12 mouse cellular contexts compared by ENCODE assay signal in genomic region chr10:34151827-34152226, GRCm38 (mm10). TPM values are rescaled to one million over a fixed set of nuclear protein-coding genes. Genes with fewer than 3 reads are reported as not detected.
DNase-seq lines count a peak whose midpoint lies in the region; ATAC-seq lines count a peak whose summit lies in the region.
"Had no signal": no experiment of that assay in that cellular context is flagged by ENCODE, and none has a peak within 500 bp of the region (broad histone marks: within the 10 kb centered on the region; RNA-seq: fewer than 3 reads in every experiment).

No protein-coding gene starts in this region.

- no peak for ATAC-seq in embryonic facial prominence, embryonic 11.5 days (replicated peaks; ENCODE audit: insufficient number of reproducible peaks, low FRiP score, low TSS enrichment, low read depth)
- no peak for ATAC-seq in kidney, embryonic 15.5 days (replicated peaks; ENCODE audit: low FRiP score)
- ATAC-seq: intestine, embryonic 15.5 days had no signal

- no peak overlapping the region for H3K9ac ChIP-seq in embryonic facial prominence, embryonic 11.5 days (replicated peaks; ENCODE audit: low read length)
- no peak overlapping the region for H3K9ac ChIP-seq in kidney, embryonic 15.5 days
- H3K9ac ChIP-seq: embryonic facial prominence, embryonic 15.5 days; intestine, embryonic 15.5 days had no signal

- no peaks in the 10 kb centered on the region for H3K9me3 ChIP-seq in embryonic facial prominence, embryonic 11.5 days (replicated peaks; ENCODE audit: control insufficient read depth, low read length)
- H3K9me3 ChIP-seq in embryonic facial prominence, embryonic 10.5 days = no peaks in the 10 kb centered on the region
- no peaks in the 10 kb centered on the region for H3K9me3 ChIP-seq in kidney, embryonic 15.5 days (replicated peaks)
- H3K9me3 ChIP-seq: embryonic facial prominence, embryonic 15.5 days; intestine, embryonic 15.5 days had no signal

- H3K4me3 ChIP-seq in embryonic facial prominence, embryonic 11.5 days (ENCODE audit: low read depth, low read length) = no peak overlapping the region
- no peak overlapping the region for H3K4me3 ChIP-seq in embryonic facial prominence, embryonic 10.5 days
- no peak overlapping the region for H3K4me3 ChIP-seq in kidney, embryonic 15.5 days (replicated peaks)
- H3K4me3 ChIP-seq: embryonic facial prominence, embryonic 15.5 days; intestine, embryonic 15.5 days had no signal

- WGBS in embryonic facial prominence, embryonic 11.5 days = 69% methylated on average over 3 of the region's 3 CpGs
- WGBS in embryonic facial prominence, embryonic 10.5 days = 74% methylated on average over 3 of the region's 3 CpGs
- 72% methylated on average over 3 of the region's 3 CpGs for WGBS in kidney, embryonic 15.5 days

- H3K27ac ChIP-seq in embryonic facial prominence, embryonic 11.5 days (replicated peaks; ENCODE audit: low read depth, low read length) = no peak overlapping the region
- no peak overlapping the region for H3K27ac ChIP-seq in embryonic facial prominence, embryonic 10.5 days (replicated peaks)
- no peak overlapping the region for H3K27ac ChIP-seq in kidney, embryonic 15.5 days
- H3K27ac ChIP-seq: embryonic facial prominence, embryonic 15.5 days; intestine, embryonic 15.5 days; macrophage had no signal

- DNase-seq in embryonic facial prominence, embryonic 11.5 days (ENCODE audit: low spot score) = peak; percentile 39
- no peak for DNase-seq in embryonic facial prominence, embryonic 10.5 days (ENCODE audit: low spot score)
- DNase-seq in kidney, postnatal 4 days = peak; percentile 29 to 46
- DNase-seq in 3T3-L1 (ENCODE audit: low read depth, low spot score) = peak; percentile 54
- peak; percentile 51 for DNase-seq in adipocyte (ENCODE audit: low spot score)
- DNase-seq in urinary bladder, postnatal 25 days (ENCODE audit: low spot score) = no peak
- DNase-seq in cerebellum, adult 18-20 months = no peak
- DNase-seq: gastrocnemius, postnatal 10 days had no signal

- H3K4me1 ChIP-seq in embryonic facial prominence, embryonic 11.5 days (ENCODE audit: control insufficient read depth, insufficient read depth, low read length) = no peaks in the 10 kb centered on the region; the same call in 1 of the 2 replicates
- H3K4me1 ChIP-seq in embryonic facial prominence, embryonic 10.5 days = peaks cover 22% of the 10 kb centered on the region
- H3K4me1 ChIP-seq in kidney, embryonic 15.5 days = peaks cover 17% of the 10 kb centered on the region
- H3K4me1 ChIP-seq: embryonic facial prominence, embryonic 15.5 days; intestine, embryonic 15.5 days had no signal

- H3K27me3 ChIP-seq in embryonic facial prominence, embryonic 11.5 days (ENCODE audit: control insufficient read depth, insufficient read depth, low read length) = no peaks in the 10 kb centered on the region
- no peaks in the 10 kb centered on the region for H3K27me3 ChIP-seq in embryonic facial prominence, embryonic 10.5 days (replicated peaks; ENCODE audit: low read depth, poor library complexity, severe bottlenecking)
- peaks cover 3% of the 10 kb centered on the region; the same call in 1 of the 2 replicates for H3K27me3 ChIP-seq in kidney, embryonic 15.5 days
- H3K27me3 ChIP-seq: embryonic facial prominence, embryonic 15.5 days; intestine, embryonic 15.5 days had no signal

- no peak overlapping the region for H3K4me2 ChIP-seq in embryonic facial prominence, embryonic 11.5 days (ENCODE audit: low read depth, low read length)
- no peak overlapping the region for H3K4me2 ChIP-seq in kidney, embryonic 15.5 days
- H3K4me2 ChIP-seq: embryonic facial prominence, embryonic 15.5 days; intestine, embryonic 15.5 days had no signal

- no peaks in the 10 kb centered on the region for H3K36me3 ChIP-seq in embryonic facial prominence, embryonic 11.5 days (replicated peaks; ENCODE audit: control insufficient read depth, insufficient read depth, low read depth, low read length)
- peaks cover 31% of the 10 kb centered on the region for H3K36me3 ChIP-seq in embryonic facial prominence, embryonic 10.5 days (replicated peaks)
- peaks cover 7% of the 10 kb centered on the region for H3K36me3 ChIP-seq in kidney, embryonic 15.5 days
- H3K36me3 ChIP-seq: intestine, embryonic 15.5 days had no signal

RNA-seq across cellular contexts. Expression of gene Calhm6, which starts 24.0 kb away (rescaled TPM):
- 0.95 and 1.0 TPM in 2 replicates for polyA plus RNA-seq in embryonic facial prominence, embryonic 11.5 days (2014; fragmentation: Nextera tagmentation; extraction: Ambion mirVana)
- polyA plus RNA-seq in embryonic facial prominence, embryonic 10.5 days (2016; fragmentation: Nextera tagmentation; extraction: Ambion mirVana) = 0.62 and 0.68 TPM in 2 replicates
- 0.75 and 0.90 TPM in 2 replicates for polyA plus RNA-seq in kidney, embryonic 15.5 days (2015; fragmentation: Nextera tagmentation; extraction: Ambion mirVana)

RNA-seq across cellular contexts. Expression of gene Calhm5, which starts 55.5 kb away (rescaled TPM):
- 0.18 and 0.26 TPM in 2 replicates for polyA plus RNA-seq in embryonic facial prominence, embryonic 11.5 days (2014; fragmentation: Nextera tagmentation; extraction: Ambion mirVana)
- polyA plus RNA-seq in embryonic facial prominence, embryonic 10.5 days (2016; fragmentation: Nextera tagmentation; extraction: Ambion mirVana) = 0.11 and 0.12 TPM in 2 replicates
- 0.39 and 0.74 TPM in 2 replicates for polyA plus RNA-seq in kidney, embryonic 15.5 days (2015; fragmentation: Nextera tagmentation; extraction: Ambion mirVana)

RNA-seq across cellular contexts. Expression of gene Dse, which starts 55.7 kb away (rescaled TPM):
- polyA plus RNA-seq in embryonic facial prominence, embryonic 11.5 days (2014; fragmentation: Nextera tagmentation; extraction: Ambion mirVana) = 45.1 and 47.2 TPM in 2 replicates
- polyA plus RNA-seq in embryonic facial prominence, embryonic 10.5 days (2016; fragmentation: Nextera tagmentation; extraction: Ambion mirVana) = 29.1 and 33.6 TPM in 2 replicates
- 22.2 and 23.5 TPM in 2 replicates for polyA plus RNA-seq in kidney, embryonic 15.5 days (2015; fragmentation: Nextera tagmentation; extraction: Ambion mirVana)

Comparison
In these comparisons a context has a peak if more than half of its experiments do, and no peak if none do; other contexts are left out.
1. DNase-seq: peak in embryonic facial prominence, embryonic 11.5 days (single experiment), kidney, postnatal 4 days (2 of 2), 3T3-L1 (single experiment) and adipocyte (single experiment); none in embryonic facial prominence, embryonic 10.5 days (single experiment), urinary bladder, postnatal 25 days (single experiment) and cerebellum, adult 18-20 months (0 of 2).